Mouse (Mus musculus) gastrocnemius, postnatal 4 days (tissue): Measurements from ENCODE around the gene Tnfaip1. TPM values are rescaled to one million over a fixed set of nuclear protein-coding genes. Genes with fewer than 3 reads are reported as not detected.

ENCODE experiments used
- DNase-seq, 2 experiments: peaks; one replicate each; pipeline ENCODE4 v3.0.0; 2021 to 2022; ENCODE audit warnings: low spot score in 2 of 2, mixed read lengths in 2 of 2
- total RNA-seq, 2 experiments: library from RNA; stranded (reverse); gene quantifications; 2 replicates each; pipeline ENCODE4 v1.2.3; 2021

Tnfaip1 gene
- total RNA-seq, 2 experiments from 2014 or later: 51.7 to 52.8 TPM

GRCm38 (mm10) chr11:78502909-78503650 lies 33.1 kb downstream of the Tnfaip1 start, which contains the start of gene Sebox:
Sebox (plus strand) TSS chr11:78503447.
- DNase-seq: no peak

GRCm38 (mm10) chr11:78501529-78501928 lies 34.6 kb downstream of the Tnfaip1 start:
- DNase-seq: no peak

- DNase-seq: no peak
Measured at GRCm38 (mm10) chr11:78500623-78501202, 35.4 kb downstream of the Tnfaip1 start.

GRCm38 (mm10) chr11:78499543-78499942 lies 36.6 kb downstream of the Tnfaip1 start:
- DNase-seq: no peak

GRCm38 (mm10) chr11:78499004-78499403 lies 37.1 kb downstream of the Tnfaip1 start, which contains the start of gene Vtn:
Vtn (plus strand) TSS chr11:78499091.
- peak in 1 of 2 experiments; percentile 50 for DNase-seq

DNA sequence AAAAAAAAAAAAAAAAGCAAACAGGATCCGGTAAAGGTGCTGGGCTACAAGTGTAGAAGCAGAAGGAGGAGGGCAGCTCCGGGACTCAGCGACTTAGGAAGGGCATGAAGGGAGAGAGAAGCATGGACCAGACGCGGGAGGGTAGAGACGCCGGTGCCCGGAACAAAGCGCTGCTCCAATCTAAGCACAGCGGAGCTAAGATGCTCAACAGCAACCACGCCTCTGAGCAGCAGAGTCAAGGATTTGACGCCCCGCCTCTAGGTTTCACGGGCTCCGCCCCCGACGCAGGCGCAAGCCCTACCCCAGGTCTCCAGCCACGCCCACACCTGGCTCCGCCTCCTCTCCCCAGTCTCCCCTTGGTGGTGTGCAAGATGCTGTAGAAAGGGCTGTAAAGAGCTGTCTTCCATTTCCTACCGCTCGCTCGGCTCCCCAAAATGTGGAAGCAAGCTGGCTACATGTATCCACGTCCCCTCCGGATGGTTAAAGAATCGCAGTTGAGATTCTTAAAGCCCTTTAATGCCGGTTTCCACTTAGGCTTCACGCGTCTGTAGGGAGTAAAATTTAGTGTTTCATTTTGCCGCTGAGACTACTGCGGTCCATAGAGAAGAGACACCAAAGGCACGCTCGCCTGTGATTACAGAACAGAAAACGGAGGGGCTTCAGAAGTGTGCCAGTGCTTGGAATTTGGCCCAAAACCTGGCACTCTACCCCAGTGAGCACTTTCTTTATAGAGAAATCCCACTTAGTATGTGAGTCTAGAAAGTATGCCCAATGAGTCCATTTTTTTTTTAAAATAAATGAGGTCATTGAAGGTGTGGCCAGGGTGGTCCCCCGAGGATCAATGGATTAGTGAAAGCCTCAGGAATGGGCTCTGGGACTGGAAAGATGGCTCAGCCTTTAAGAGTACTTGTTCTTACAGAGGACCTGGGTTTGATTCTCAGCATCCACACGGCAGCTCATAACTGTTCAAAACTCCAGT lies 38.3 kb downstream of the Tnfaip1 start, which contains the start of gene Sarm1:
TSS of gene Sarm1 (minus strand) at position 211 of the 979 bp plus-strand sequence.
- peak; percentile 68 to 88 for DNase-seq

- DNase-seq: peak in 1 of 2 experiments; percentile 28
Measured at GRCm38 (mm10) chr11:78497071-78497541, 39.0 kb downstream of the Tnfaip1 start.

GRCm38 (mm10) chr11:78495904-78496303 lies 40.2 kb downstream of the Tnfaip1 start:
- peak in 1 of 2 experiments; percentile 35 for DNase-seq

DNA sequence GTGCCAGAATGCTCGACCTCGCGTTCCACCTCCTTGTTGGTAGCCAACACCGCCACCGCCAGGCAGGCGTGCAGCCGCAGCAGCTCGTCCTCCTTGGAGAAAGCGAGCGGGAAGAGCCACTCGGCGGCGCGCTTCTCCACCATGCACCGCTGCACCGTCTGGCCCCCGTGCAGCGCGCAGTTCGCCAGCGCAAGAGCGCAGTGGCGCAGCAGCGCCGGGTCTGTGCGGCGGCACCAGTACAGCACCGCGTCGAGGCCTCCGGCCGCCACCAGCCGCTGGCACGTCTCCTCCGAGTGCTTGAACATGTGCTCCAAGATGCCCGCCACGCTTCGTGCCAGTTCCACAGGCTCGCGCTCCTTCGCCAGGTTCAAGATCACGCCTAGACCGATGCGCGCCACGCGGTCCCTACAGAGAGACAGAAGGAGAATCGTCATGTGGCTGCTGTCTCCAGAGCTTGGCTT lies 45.3 kb downstream of the Tnfaip1 start:
- DNase-seq: no peak

- peak in 1 of 2 experiments; percentile 64 for DNase-seq
Measured at GRCm38 (mm10) chr11:78488168-78488567, 48.0 kb downstream of the Tnfaip1 start.

DNA sequence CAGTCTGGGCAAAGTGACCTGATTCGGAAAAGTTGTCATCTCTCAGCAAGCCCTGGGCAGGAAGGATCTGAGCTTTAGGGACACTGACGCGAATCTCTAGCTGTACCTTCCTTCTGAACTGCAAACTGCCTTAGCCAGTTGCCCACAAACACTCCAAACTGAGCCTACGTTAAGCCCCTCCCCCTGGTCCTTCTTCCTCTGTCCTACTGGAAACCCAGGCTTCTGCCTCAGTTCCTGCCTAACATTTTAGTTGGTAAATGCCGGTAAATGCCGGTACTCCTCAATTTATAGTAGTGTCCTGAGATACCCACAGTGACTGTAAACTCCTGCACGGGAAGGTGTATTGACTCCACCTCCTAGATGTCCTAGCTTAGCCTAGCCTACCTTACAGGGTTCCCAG lies 52.5 kb downstream of the Tnfaip1 start:
- DNase-seq: no peak

DNA sequence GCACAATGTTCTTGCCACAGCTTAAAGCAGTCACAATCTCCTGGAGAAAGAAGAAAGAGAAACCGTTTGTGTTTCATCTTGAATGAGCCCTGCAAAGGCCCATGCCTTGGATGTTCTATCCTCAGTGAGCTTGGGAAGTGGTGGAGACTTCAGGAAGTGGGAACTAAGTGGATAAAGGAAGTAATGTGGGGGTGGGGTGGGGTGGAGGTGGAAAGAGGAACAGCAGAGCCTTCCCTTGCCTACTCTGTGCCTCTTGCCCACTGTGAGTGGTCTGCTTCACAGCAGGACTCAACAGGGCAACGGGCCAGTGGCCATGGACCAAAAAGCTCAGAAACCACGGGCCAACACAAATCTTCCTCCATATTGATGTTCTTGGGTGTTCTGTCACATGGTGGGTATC lies 60.8 kb downstream of the Tnfaip1 start:
- DNase-seq: no peak

Other genes with a start within 250 kb of the Tnfaip1 start
- gene BC030499, start 245.5 kb downstream of the Tnfaip1 start, total RNA-seq: 1 to 10 TPM in 1 of 2 experiments, under 1 TPM in 1; 0.47 to 1.3 TPM
- gene Spag5, start 234.8 kb downstream of the Tnfaip1 start, total RNA-seq: 10 to 100 TPM; 14.6 to 16.1 TPM
- gene Aldoc, start 213.4 kb downstream of the Tnfaip1 start, total RNA-seq: 1 to 10 TPM; 1.4 to 2.2 TPM
- 10 to 100 TPM; 30.5 to 33.2 TPM for gene Pigs, start 207.9 kb downstream of the Tnfaip1 start, total RNA-seq
- 10 to 100 TPM; 20.4 to 26.7 TPM for gene Unc119, start 192.8 kb downstream of the Tnfaip1 start, total RNA-seq
- gene Foxn1, start 149.8 kb downstream of the Tnfaip1 start, total RNA-seq: not detected
- gene Slc13a2, start 114.1 kb downstream of the Tnfaip1 start, total RNA-seq: not detected
- gene Slc46a1, start 70.6 kb downstream of the Tnfaip1 start, total RNA-seq: 1 to 10 TPM; 2.7 to 4.9 TPM
- 1 to 10 TPM in 1 of 2 experiments, under 1 TPM in 1; 0.93 to 1.2 TPM for gene Sarm1, start 38.6 kb downstream of the Tnfaip1 start, total RNA-seq
- gene Vtn, start 37.2 kb downstream of the Tnfaip1 start, total RNA-seq: 10 to 100 TPM; 23.8 to 27.4 TPM
- not detected for gene Sebox, start 32.9 kb downstream of the Tnfaip1 start, total RNA-seq
- 10 to 100 TPM; 12.6 to 14.7 TPM for gene Tmem199, start 24.2 kb downstream of the Tnfaip1 start, total RNA-seq
- 100 to 1,000 TPM in 1 of 2 experiments, 10 to 100 TPM in 1; 96.8 to 114 TPM for gene Poldip2, start 24.1 kb downstream of the Tnfaip1 start, total RNA-seq
- 10 to 100 TPM; 47.1 to 50.2 TPM for gene Ift20, start within 50 bp of the Tnfaip1 start, total RNA-seq
- 10 to 100 TPM; 21.8 to 22.4 TPM for gene Tmem97, start 14.4 kb upstream of the Tnfaip1 start, total RNA-seq
- 10 to 100 TPM in 1 of 2 experiments, 1 to 10 TPM in 1; 7.6 to 10.5 TPM for gene Nlk, start 161.0 kb upstream of the Tnfaip1 start, total RNA-seq
- 10 to 100 TPM; 17.2 to 17.7 TPM for gene Ccnq, start 215.4 kb upstream of the Tnfaip1 start, total RNA-seq